Mouse (Mus musculus) lung, adult 2 months (tissue): Measurements from ENCODE around the gene Mab21l3.

Source experiments
- CTCF ChIP-seq: fragments of 200-500 bp; IDR thresholded peaks from 2 replicates; pipeline ENCODE4 v1.5.1; 2011; ENCODE audit warnings: mild to moderate bottlenecking, low read length, control low read depth; ENCODE audit not compliant: insufficient read depth
- POLR2A ChIP-seq: fragments of 200-500 bp; IDR thresholded peaks from 2 replicates; pipeline ENCODE4 v1.6.1; 2011; ENCODE audit warnings: low read depth, mild to moderate bottlenecking, control low read depth, low read length, borderline replicate concordance; ENCODE audit errors: extremely low read depth

- peak; percentile 60 for TF ChIP-seq CTCF
- peak; percentile 19; the same call in 1 of the 2 replicates for TF ChIP-seq POLR2A
These were observed 42.6 kb downstream of the Mab21l3 start for GRCm38 (mm10) chr3:101806149-101806548.
